Mouse (Mus musculus): ENCODE measurements around the gene Pttg1. TPM values are rescaled to one million over a fixed set of nuclear protein-coding genes. Genes with fewer than 3 reads are reported as not detected.

The Pttg1 gene
- polyA plus RNA-seq (2012; rRNA removed; ENCODE audit: low replicate concordance), result 22.6 and 26.6 TPM in 2 replicates

GRCm38 (mm10) chr11:43425824-43426413, at the start of gene Pttg1:
Pttg1 (minus strand) TSS chr11:43426251.

GRCm38 (mm10) chr11:43474225-43474774, 48.2 kb upstream of the Pttg1 start, which contains the start of gene C1qtnf2:
C1qtnf2 (plus strand) TSS chr11:43474276.

GRCm38 (mm10) chr11:43433254-43434023, 7.4 kb upstream of the Pttg1 start, which contains the start of gene Slu7:
Slu7 (plus strand) TSS chr11:43433744.

Other genes starting within 250 kb of the Pttg1 start
- 2.5 and 5.2 TPM in 2 replicates for gene Slu7, start 7.5 kb upstream of the Pttg1 start, polyA plus RNA-seq (2012; rRNA removed; ENCODE audit: low replicate concordance)
- gene C1qtnf2, start 48.0 kb upstream of the Pttg1 start, polyA plus RNA-seq (2012; rRNA removed; ENCODE audit: low replicate concordance), result 13.7 and 15.1 TPM in 2 replicates
- gene Ccnjl, start 102.5 kb upstream of the Pttg1 start, polyA plus RNA-seq (2012; rRNA removed; ENCODE audit: low replicate concordance), result 0.32 and 1.1 TPM in 2 replicates
- 0.07 and 0.23 TPM in 2 replicates for gene 4933415A04Rik, start 160.8 kb upstream of the Pttg1 start, polyA plus RNA-seq (2012; rRNA removed; ENCODE audit: low replicate concordance)
- not detected in 2 replicates for gene Fabp6, start 175.3 kb upstream of the Pttg1 start, polyA plus RNA-seq (2012; rRNA removed; ENCODE audit: low replicate concordance)

All from subcutaneous adipose tissue, adult 2 months (tissue).